Mouse (Mus musculus) kidney, postnatal 0 days (tissue): ENCODE results near the gene Mef2d. TPM values are rescaled to one million over a fixed set of nuclear protein-coding genes. Genes with fewer than 3 reads are reported as not detected.

Experiments used
- ATAC-seq: fragments of 200-750 bp; cut with Nextera tagmentation; replicated peaks from 2 replicates; pipeline ENCODE4 v1.8.0; 2017; ENCODE audit warnings: low read depth, moderate number of reproducible peaks, moderate TSS enrichment, moderate library complexity; ENCODE audit not compliant: low FRiP score
- DNase-seq: peaks from one replicate; pipeline ENCODE4 v3.0.0-alpha.2; 2016; ENCODE audit warnings: low spot score
- H3K27ac ChIP-seq: fragments of 300-500 bp; sonication (generic); 2 replicates; pipeline ENCODE4 v1.5.1; 2014; ENCODE audit warnings: mild to moderate bottlenecking
- H3K27me3 ChIP-seq: fragments of 300-500 bp; sonication (generic); 2 replicates; pipeline ENCODE4 v1.6.1; 2014; ENCODE audit warnings: low read length, mixed read lengths; ENCODE audit not compliant: insufficient read depth
- H3K36me3 ChIP-seq: fragments of 300-500 bp; sonication (generic); 2 replicates; pipeline ENCODE4 v1.6.1; 2014; ENCODE audit warnings: low read length, mixed read lengths; ENCODE audit not compliant: insufficient read depth
- H3K4me1 ChIP-seq: fragments of 300-500 bp; sonication (generic); replicated peaks from 2 replicates; pipeline ENCODE4 v1.6.1; 2014; ENCODE audit warnings: antibody characterized with exemption, low read length, mixed read lengths; ENCODE audit not compliant: insufficient read depth
- H3K4me2 ChIP-seq: fragments of 300-500 bp; sonication (generic); 2 replicates; pipeline ENCODE4 v1.6.1; 2014; ENCODE audit warnings: mild to moderate bottlenecking, low read length, moderate library complexity, mixed read lengths
- H3K4me3 ChIP-seq: fragments of 300-500 bp; sonication (generic); replicated peaks from 2 replicates; pipeline ENCODE4 v1.5.1; 2014; ENCODE audit warnings: low read depth, low read length
- H3K9ac ChIP-seq: fragments of 300-500 bp; sonication (generic); 2 replicates; pipeline ENCODE4 v1.6.1; 2014; ENCODE audit warnings: low read depth, low read length
- H3K9me3 ChIP-seq: fragments of 300-500 bp; sonication (generic); replicated peaks from 2 replicates; pipeline ENCODE4 v1.6.1; 2016; ENCODE audit warnings: low read length, inconsistent platforms, mixed read lengths
- CTCF ChIP-seq: IDR thresholded peaks from 2 replicates; pipeline ENCODE4 v1.5.1; 2016; ENCODE audit warnings: antibody characterized with exemption, low read depth, mild to moderate bottlenecking, moderate library complexity
- WGBS: fragments of 180-500 bp; shearing (Covaris S2); extraction: QIAGEN DNeasy Blood & Tissue Kit; methylation state at CpG from one replicate; pipeline ENCODE4 v1.1.7; 2014; 5-methylcytosine and 5-hydroxymethylcytosine counted together
- polyA plus RNA-seq: library from polyadenylated mRNA; unstranded; fragments of >200 nt; fragmentation: Nextera tagmentation; extraction: Ambion mirVana; gene quantifications from 2 replicates; pipeline ENCODE4 v1.2.1, GENCODE M21; 2015

Mef2d gene
- polyA plus RNA-seq, 1 experiment from 2014 or later: 16.2 TPM

DNA sequence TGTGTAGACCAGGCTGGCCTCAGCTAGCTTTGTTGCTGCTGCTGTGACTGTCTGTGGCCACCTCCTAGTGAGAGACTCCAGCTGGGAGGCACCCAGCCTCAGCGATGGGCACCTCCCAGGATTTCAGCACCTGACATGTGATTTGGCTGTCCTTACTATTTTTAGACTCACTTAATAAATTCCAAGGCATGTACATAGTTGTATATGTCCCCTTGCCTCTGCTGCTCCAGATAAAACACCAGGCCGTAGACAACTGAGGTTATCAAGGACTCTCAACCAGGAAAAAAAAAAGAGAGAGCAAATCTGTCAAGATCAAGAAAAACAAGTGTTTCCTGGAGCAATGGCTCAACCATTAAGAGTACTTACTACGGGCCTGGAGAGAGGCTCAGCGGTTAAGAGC is 17.0 kb upstream of the Mef2d start:
- 50% methylated on average over 4 of the region's 4 CpGs for WGBS
- no peak overlapping the region for H3K4me3 ChIP-seq
- H3K27ac ChIP-seq: no peak overlapping the region
- ATAC-seq (no peak), DNase-seq (no peak)
- H3K9ac ChIP-seq: no peak overlapping the region
- no peaks in the 10 kb centered on the region for H3K27me3 ChIP-seq
- no peaks in the 10 kb centered on the region for H3K4me1 ChIP-seq
- TF ChIP-seq CTCF: no peak
- H3K4me2 ChIP-seq: no peak overlapping the region
- H3K9me3 ChIP-seq: no peaks in the 10 kb centered on the region
- H3K36me3 ChIP-seq: no peaks in the 10 kb centered on the region

DNA sequence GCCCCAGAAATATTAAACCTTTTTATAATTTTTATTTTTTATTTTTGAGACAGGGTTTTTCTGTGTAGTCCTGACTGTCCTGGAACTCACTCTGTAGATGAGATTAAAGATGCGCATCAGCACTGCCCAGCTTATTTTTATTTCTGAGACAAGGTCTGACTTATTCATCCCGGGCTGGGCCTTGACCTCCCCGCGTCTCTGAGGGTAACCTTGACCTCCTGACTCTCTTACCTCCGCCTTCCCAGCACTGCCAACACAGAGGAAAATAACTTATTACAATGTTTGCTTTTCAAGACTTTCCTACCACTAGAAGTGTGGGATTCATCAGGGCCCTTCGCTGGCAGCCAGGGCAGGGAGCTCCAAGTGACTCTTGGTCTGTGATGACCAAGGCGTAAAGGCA is 16.0 kb upstream of the Mef2d start:
- WGBS: 62% methylated on average over 7 of the region's 7 CpGs
- no peak overlapping the region for H3K9ac ChIP-seq
- DNase-seq (no peak), ATAC-seq (no peak)
- no peak overlapping the region for H3K4me3 ChIP-seq
- H3K4me2 ChIP-seq: no peak overlapping the region
- H3K36me3 ChIP-seq: no peaks in the 10 kb centered on the region
- H3K4me1 ChIP-seq: no peaks in the 10 kb centered on the region
- H3K27ac ChIP-seq: no peak overlapping the region
- no peak for TF ChIP-seq CTCF
- H3K9me3 ChIP-seq: no peaks in the 10 kb centered on the region
- H3K27me3 ChIP-seq: no peaks in the 10 kb centered on the region

DNA sequence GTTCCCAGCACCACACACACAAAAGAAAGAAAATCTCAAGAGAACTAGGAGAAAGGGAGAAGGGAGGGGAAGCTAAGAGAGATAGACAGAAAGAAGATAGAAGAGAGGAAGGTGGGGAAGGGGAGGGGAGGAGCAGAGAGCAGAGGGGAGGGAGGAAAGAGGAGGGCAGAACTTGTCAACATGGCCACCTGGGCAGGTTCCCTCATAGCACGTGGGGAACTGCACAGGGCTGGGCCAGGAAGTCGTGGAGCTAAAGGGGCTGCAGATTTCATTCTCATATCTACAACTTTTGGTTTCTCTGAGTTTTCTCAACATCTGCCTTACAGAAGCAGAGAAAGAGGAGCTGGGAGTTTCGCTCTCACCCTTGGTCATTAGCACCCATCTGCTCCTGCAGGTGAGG is 14.5 kb upstream of the Mef2d start:
- WGBS: 70% methylated on average over 3 of the region's 3 CpGs
- Histone ChIP-seq H3K4me3 (no peak overlapping the region), H3K9ac (no peak overlapping the region), H3K27me3 (no peaks in the 10 kb centered on the region), H3K9me3 (no peaks in the 10 kb centered on the region), H3K36me3 (no peaks in the 10 kb centered on the region), H3K4me1 (no peaks in the 10 kb centered on the region), H3K4me2 (no peak overlapping the region), H3K27ac (no peak overlapping the region)
- no peak for ATAC-seq
- DNase-seq: no peak
- no peak for TF ChIP-seq CTCF

DNA sequence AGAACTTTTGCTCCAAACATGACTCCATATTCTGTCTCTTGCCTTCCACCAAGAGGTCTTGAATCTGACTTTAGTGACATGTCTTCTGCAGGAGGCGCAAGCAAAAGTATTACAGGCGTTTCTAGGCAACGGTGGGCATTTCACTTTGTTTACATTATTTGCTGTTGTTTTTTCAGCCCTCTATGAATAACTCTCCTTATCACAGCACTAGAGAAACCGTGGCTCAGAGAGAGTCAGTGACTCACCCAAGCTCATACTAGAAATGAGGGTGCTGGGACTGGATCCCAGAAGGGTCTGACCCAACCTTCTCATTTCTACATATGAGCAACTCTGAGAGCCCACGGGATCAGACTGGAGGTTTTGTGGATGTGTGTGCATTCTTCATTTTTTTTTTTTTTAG is 14.1 kb upstream of the Mef2d start:
- no peak overlapping the region for H3K4me2 ChIP-seq
- 0 out of 2 replicates have a peak, but pooled peaks cover under 1% of the 10 kb centered on the region for H3K4me1 ChIP-seq
- TF ChIP-seq CTCF: no peak
- H3K27ac ChIP-seq: no peak overlapping the region
- H3K9ac ChIP-seq: no peak overlapping the region
- ATAC-seq: no peak
- H3K27me3 ChIP-seq: no peaks in the 10 kb centered on the region
- H3K36me3 ChIP-seq: no peaks in the 10 kb centered on the region
- 77% methylated on average over 5 of the region's 5 CpGs for WGBS
- H3K9me3 ChIP-seq: no peaks in the 10 kb centered on the region
- DNase-seq: no peak
- H3K4me3 ChIP-seq: no peak overlapping the region

DNA sequence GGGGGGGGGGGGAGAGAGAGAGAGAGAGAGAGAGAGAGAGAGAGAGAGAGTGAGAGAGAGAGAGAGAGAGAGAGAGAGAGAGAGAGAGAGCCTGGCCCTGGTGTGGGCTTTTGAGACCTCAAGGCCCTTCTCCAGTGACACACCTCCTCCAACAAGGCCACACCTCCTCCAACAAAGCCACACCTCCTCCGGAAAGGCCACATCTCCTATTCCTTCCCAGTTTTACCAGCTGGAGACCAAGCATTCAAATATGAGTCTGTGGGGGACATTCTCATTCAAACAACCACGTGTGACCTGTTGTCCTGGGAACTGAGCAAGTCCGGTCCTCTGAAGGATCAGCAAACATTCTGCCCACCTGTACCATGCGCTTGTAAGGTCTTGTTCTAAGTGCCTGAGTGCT is 13.2 kb upstream of the Mef2d start:
- H3K9me3 ChIP-seq: no peaks in the 10 kb centered on the region
- WGBS: 57% methylated on average over 4 of the region's 4 CpGs
- no peak for ATAC-seq

DNA sequence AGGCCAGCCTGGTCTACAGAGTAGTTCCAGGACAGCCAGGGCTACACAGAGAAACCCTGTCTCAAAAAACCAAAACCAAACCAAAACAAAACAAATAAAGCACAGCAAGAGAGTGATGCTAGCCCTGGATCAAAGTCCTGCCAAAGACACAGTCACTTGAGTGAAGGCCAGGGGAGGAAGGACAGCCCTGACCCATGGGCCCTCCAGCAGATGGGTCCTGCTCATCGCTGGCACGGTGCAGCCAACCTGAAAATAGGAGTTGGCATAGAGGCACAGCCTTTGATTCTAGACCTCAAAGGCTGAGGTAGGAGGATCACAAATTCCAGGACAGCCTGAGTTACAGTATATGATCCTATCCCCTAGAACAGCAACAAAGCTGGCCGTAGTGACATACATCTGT is 11.1 kb upstream of the Mef2d start:
- Histone ChIP-seq H3K36me3 (no peaks in the 10 kb centered on the region), H3K4me3 (no peak overlapping the region), H3K9me3 (no peaks in the 10 kb centered on the region), H3K4me2 (no peak overlapping the region), H3K27me3 (no peaks in the 10 kb centered on the region), H3K27ac (no peak overlapping the region), H3K9ac (no peak overlapping the region), H3K4me1 (0 out of 2 replicates have a peak, but pooled peaks cover 6% of the 10 kb centered on the region)
- 86% methylated on average over 3 of the region's 3 CpGs for WGBS
- DNase-seq: no peak
- no peak for TF ChIP-seq CTCF
- no peak for ATAC-seq

More for the DNA sequence above, 13.2 kb upstream of the Mef2d start:
- H3K4me2 ChIP-seq: no peak overlapping the region
- no peak overlapping the region for H3K27ac ChIP-seq
- DNase-seq: no peak
- H3K27me3 ChIP-seq: no peaks in the 10 kb centered on the region
- no peaks in the 10 kb centered on the region for H3K36me3 ChIP-seq
- H3K4me3 ChIP-seq: no peak overlapping the region
- no peak overlapping the region for H3K9ac ChIP-seq
- 0 out of 2 replicates have a peak, but pooled peaks cover 6% of the 10 kb centered on the region for H3K4me1 ChIP-seq
- no peak for TF ChIP-seq CTCF

DNA sequence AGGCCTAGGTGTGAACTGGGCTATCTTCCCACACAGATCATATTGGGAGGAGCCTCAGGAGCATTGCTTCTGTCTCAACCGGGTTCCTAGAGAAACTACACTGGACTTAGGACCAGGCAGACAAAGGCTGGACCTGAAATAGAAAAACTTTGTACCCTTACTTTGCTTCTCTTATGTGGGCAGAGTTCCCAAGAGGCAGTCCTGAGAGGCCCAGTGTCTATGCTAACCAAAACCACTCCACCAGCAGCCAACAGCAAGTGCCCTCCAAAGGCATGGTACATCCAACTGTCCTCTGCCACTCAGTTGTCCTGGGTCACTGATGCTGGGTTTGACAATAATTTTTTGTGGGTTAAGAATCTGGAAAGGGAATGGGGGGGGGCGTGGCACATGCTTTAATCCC is 9.7 kb upstream of the Mef2d start:
- H3K4me2 ChIP-seq: no peak overlapping the region
- H3K27me3 ChIP-seq: no peaks in the 10 kb centered on the region
- no peak overlapping the region for H3K9ac ChIP-seq
- 64% methylated on average over 2 of the region's 2 CpGs for WGBS
- H3K36me3 ChIP-seq: no peaks in the 10 kb centered on the region
- H3K4me3 ChIP-seq: no peak overlapping the region
- H3K27ac ChIP-seq: no peak overlapping the region
- TF ChIP-seq CTCF: no peak
- 0 out of 2 replicates have a peak, but pooled peaks cover 11% of the 10 kb centered on the region for H3K4me1 ChIP-seq
- no peak for DNase-seq
- ATAC-seq: no peak
- H3K9me3 ChIP-seq: no peaks in the 10 kb centered on the region
